Mouse (Mus musculus) thymus, adult 18-20 months (tissue): ENCODE measurements around the gene Gm49510.
"Not testable (repeated sequence)": the region's sequence is repeated elsewhere in the genome, so short reads cannot be mapped to it uniquely, and the experiment has no call there.

ENCODE experiments used
- DNase-seq, 2 experiments: peaks; one replicate each; pipeline ENCODE4 v3.0.0; 2022; ENCODE audit warnings: mixed read lengths in 2 of 2

Gene Gm49510

GRCm38 (mm10) chr15:78878792-78879516 lies 20.5 kb upstream of the Gm49510 start:
- DNase-seq: not testable (repeated sequence)

DNA sequence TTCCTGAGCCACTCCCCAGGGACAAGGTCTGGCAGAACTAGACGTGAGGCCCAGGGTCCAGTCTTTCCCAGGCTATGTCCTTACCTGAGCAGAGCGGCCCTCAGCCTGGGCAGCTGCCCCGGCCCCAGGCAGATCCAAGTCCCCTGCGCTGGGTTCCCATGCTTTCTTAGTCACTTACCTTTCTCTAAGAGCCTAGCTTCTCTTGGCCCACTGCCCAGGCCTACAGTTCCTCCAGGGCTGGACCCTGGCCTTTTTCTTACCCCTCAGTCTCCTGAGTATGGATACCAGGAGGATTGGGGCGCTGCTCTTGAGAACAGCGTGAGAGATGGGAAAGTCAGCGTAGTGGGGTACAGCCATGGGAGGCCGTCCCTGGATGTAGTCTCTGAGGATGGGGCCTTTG lies 19.0 kb upstream of the Gm49510 start:
- no peak for DNase-seq

GRCm38 (mm10) chr15:78881828-78882227 lies 17.6 kb upstream of the Gm49510 start:
- DNase-seq: no peak

DNA sequence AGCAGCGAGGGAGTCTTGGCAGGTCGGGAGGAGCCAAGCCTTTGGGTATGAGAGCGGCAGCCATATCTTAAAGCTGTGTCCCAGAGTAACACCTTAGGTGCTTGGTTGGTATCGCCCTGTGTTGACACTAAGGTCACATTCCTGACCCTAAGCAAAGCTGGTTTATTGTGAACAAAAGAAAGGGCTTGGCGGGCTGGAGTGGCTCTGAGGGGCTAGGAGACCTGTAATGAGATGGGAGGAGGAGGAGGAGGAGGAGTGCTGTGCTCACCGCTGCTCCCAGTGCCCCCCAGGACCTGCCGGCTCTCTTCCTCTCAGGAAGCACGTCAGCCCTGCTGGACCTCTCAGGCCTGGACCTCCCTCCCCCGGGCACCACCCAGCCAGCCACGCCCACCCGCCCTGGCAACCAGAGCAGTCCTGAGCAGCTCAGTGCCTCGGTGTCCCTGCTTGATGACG lies 10.0 kb upstream of the Gm49510 start:
- no peak for DNase-seq

DNA sequence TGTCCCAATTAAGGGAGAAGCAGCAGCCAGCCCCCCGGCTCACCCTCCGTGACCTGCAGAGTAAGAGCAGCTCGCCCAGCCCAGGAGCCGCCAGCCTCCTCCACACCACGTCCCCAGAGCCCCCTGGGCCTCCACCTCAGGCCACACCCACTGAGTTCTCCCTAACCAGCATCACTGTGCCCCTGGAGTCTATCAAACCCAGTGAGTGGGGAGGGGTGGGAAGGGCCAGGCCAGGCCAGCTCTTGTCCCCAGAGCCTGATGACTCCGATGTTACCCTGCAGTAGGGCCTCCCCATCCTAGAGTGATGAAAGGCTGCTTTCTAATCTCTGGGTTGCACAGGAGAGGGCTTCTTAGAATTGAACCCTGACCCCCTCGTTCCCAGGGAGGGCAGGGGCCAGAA lies 7.0 kb upstream of the Gm49510 start:
- DNase-seq: no peak

DNA sequence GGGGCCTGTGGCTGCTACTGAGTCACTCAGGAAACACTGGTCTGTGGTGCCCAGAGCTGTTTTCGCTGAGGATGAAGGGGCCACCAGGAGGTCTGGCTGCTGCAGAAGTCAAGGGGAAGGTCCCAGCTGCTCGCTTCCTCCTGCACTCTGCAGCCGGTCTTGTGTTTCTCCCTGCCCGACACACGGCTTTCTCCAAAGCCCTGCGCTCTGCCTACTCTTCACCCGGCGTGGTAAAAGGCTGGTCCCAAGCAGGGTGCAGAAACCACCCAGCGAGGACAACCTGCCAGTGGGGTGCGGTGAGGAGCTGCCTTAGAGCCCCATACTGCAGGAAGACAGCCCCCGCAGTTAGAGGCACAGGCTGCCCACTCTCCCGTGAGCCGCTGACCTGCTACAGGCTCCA lies 4.7 kb upstream of the Gm49510 start:
- peak in 1 of 2 experiments; percentile 34 for DNase-seq

GRCm38 (mm10) chr15:78895741-78896140 lies 3.7 kb upstream of the Gm49510 start:
- no peak for DNase-seq

DNA sequence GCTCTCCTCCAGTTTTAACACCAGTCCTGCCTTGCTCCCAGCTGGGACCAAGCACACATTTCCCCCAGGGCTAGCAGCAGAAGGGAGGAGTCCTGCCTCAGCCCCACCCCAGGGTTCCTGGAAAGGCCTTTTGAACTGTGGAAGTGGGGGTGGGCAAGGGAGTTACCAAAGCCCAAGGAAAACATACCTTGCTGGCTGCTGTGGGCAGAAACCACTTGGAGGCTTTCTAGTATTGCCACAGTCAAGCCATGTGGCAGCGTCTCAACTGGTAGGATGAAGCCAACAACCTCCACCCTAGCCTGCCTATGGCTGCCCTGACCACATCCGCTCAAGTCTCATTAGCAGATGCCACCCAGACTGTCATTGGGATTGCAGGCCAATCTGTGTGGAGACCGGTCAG lies 3.3 kb upstream of the Gm49510 start:
- peak in 1 of 2 experiments; percentile 50 for DNase-seq

DNA sequence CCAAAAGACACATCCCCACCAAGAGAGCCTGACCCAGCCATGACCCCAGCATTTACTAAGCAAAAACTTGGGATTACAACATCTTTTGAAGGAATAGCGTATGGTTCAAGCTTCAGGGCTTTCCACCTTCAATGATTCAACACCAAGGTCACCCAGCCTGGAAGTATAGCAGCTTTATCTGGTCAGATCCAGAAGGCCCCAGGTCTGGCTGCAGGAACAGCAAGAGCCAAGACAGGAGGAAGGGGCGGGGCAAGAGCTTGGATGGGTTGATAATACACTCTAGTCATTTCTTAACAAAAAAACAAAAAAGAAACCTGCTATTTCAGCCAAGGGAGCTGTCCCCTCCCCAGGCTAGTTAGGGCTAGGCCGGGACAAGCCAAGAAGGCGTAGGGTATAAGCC lies 2.0 kb upstream of the Gm49510 start:
- DNase-seq: no peak

GRCm38 (mm10) chr15:78898507-78899001 lies 913 bp upstream of the Gm49510 start:
- peak in 1 of 2 experiments; percentile 68 for DNase-seq

DNA sequence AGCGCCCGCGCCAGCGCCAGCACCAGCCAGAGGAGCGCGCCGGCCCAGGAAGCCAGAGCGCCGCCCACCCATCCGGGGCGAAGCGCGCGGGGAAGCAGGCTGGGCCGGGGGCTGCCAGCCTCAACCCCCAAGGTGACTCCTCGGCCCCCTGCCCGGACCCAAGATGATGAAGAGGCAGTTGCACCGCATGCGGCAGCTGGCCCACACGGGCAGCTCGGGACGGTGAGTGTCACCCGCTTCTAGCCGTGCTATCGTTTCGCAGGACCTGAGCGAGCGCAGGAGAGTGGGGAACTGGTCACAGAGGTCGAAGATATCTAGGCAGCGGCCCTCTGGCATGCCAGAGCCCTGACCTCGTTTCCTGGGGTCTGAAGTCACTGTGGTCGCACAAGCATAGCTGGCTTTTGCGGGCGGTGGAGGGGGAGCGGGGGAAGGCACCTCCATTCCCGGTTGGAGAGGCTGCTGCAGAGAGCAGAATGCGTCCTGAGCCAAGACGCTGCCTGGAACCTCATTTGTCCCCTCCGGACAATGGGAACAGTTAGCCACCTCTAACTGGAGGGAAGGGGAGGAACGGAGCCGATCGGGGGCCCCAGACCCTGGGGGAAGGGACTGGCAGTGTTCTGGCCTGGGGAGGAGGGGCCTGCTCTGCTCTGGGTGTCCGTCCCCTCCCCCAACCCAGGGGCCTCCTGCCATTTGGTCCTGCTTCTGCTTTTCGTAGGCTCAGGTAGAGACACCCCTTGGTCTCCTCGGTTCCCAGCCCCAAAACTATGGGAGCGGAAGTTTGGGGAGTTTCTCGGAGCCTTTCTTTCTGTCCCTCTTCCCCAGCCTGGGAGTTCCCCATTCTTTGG lies 495 bp downstream of the Gm49510 start, which contains the start of gene Sh3bp1:
Sh3bp1 (plus strand) TSS at position 29 of the 845 bp plus-strand sequence.
- peak; percentile 69 to 72 for DNase-seq

GRCm38 (mm10) chr15:78900585-78901421 lies 1.3 kb downstream of the Gm49510 start:
- no peak for DNase-seq

GRCm38 (mm10) chr15:78901422-78901789 lies 1.9 kb downstream of the Gm49510 start:
- no peak for DNase-seq

DNA sequence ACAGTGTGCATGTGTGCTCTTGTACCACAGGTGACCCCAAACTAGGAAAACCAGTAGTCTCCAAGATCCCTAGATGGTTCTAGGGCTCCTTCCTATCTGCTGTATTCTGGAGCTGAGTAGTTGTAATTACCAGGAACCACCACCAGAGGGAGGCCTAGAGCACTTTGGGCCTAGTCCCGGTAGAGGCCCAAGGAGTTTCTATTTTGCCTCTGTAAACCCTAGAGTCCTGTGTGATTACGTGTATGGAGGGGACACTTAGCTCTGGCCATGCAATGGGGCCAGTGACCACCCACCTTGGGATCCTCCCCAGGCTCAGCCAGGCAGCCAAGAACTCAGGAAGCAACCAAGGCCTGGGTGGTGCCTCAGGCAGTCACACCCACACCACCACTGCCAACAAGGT lies 3.8 kb downstream of the Gm49510 start:
- peak in 1 of 2 experiments; percentile 50 for DNase-seq

GRCm38 (mm10) chr15:78908399-78908798 lies 8.9 kb downstream of the Gm49510 start:
- DNase-seq: no peak

GRCm38 (mm10) chr15:78908982-78909381 lies 9.5 kb downstream of the Gm49510 start:
- no peak for DNase-seq

DNA sequence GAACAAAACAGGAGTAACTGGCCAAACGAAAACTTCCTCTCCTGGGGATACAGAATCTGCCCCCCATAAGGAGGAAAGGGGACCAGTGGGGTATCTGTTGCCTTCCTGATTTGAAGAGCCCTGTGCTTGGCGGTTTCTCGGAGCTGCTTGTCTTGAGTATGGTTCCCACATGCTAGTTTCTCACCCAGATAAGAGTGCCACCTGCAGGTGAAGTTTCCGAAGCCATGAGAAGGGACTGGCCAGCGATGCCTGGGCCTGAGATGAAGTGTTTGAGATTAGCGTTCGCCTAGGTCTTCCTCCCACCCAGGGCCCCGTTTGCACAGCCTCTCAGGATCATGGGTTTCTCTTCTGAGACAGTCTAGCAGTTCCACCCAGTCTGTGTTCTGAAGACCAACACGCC lies 12.6 kb downstream of the Gm49510 start:
- no peak for DNase-seq

- DNase-seq: peak; percentile 96
Measured at GRCm38 (mm10) chr15:78913632-78914090, 14.2 kb downstream of the Gm49510 start, which contains the start of gene Pdxp. Pdxp (plus strand) TSS chr15:78913919.

DNA sequence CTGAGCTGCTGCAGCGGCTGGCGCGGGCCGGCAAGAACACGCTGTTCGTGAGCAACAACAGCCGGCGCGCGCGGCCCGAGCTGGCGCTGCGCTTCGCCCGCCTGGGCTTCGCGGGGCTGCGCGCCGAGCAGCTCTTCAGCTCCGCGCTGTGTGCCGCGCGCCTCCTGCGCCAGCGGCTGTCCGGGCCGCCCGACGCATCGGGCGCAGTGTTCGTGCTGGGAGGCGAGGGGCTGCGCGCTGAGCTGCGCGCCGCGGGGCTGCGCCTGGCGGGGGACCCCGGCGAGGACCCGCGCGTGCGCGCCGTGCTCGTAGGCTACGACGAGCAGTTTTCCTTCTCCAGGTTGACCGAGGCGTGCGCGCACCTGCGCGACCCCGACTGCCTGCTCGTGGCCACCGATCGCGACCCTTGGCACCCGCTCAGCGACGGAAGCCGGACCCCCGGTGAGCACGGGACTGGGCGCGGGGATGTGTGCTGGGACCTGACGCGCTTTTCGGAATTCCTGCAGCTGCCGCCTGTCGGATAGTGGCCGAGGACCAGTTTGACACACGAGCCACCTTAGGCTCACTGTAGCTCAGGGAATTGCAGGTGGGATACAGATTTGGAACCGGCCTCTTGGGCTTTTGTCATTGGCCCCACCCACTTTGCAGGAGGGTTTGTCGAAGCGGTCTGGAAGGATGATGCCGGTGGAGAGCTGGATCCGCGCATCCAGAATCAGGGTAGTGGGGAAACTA lies 14.8 kb downstream of the Gm49510 start:
- DNase-seq: peak in 1 of 2 experiments; percentile 55

- no peak for DNase-seq
Measured at GRCm38 (mm10) chr15:78914823-78915659, 15.6 kb downstream of the Gm49510 start.

GRCm38 (mm10) chr15:78915660-78916017 lies 16.2 kb downstream of the Gm49510 start:
- DNase-seq: peak in 1 of 2 experiments; percentile 68
